Mouse (Mus musculus) kidney, adult 2 months (tissue): ENCODE measurements around the gene Bcl2a1c. TPM values are rescaled to one million over a fixed set of nuclear protein-coding genes. Genes with fewer than 3 reads are reported as not detected.
A peak's percentile ranks its signal among the peaks of the same experiment; 100 is the strongest.
"Not testable (repeated sequence)": the region's sequence is repeated elsewhere in the genome, so short reads cannot be mapped to it uniquely, and the experiment has no call there.

Experiments used
- DNase-seq: peaks from one replicate; pipeline ENCODE4 v3.0.0; 2021
- H3K27ac ChIP-seq: fragments of 200-500 bp; 2 replicates; pipeline ENCODE4 v1.5.1; 2012; ENCODE audit warnings: low read depth, low read length, control low read depth, inconsistent platforms; ENCODE audit not compliant: insufficient read depth
- H3K27me3 ChIP-seq: fragments of 200-500 bp; replicated peaks from 2 replicates; pipeline ENCODE4 v1.6.1; 2012; ENCODE audit warnings: mild to moderate bottlenecking, moderate library complexity, low read length, inconsistent platforms; ENCODE audit not compliant: control insufficient read depth, insufficient read depth
- H3K36me3 ChIP-seq: fragments of 200-500 bp; 2 replicates; pipeline ENCODE4 v1.6.1; 2012; ENCODE audit warnings: mild to moderate bottlenecking, moderate library complexity, low read length, inconsistent platforms; ENCODE audit not compliant: control insufficient read depth, insufficient read depth
- H3K4me1 ChIP-seq: fragments of 200-500 bp; 2 replicates; pipeline ENCODE4 v1.6.1; 2011; ENCODE audit warnings: low read length; ENCODE audit not compliant: control insufficient read depth, insufficient read depth
- H3K4me3 ChIP-seq: fragments of 200-500 bp; 2 replicates; pipeline ENCODE4 v1.5.1; 2011; ENCODE audit warnings: mild to moderate bottlenecking, low read depth, low read length, control low read depth; ENCODE audit not compliant: insufficient read depth
- CTCF ChIP-seq: fragments of 200-500 bp; conservative IDR thresholded peaks from 2 replicates; pipeline ENCODE4 v1.5.1; 2011; ENCODE audit warnings: low read depth, mild to moderate bottlenecking, control low read depth, low read length, moderate library complexity, mixed read lengths; ENCODE audit not compliant: insufficient read depth, insufficient read length
- POLR2A ChIP-seq: fragments of 200-500 bp; IDR thresholded peaks from one replicate; pipeline ENCODE4 v1.6.1; 2011; ENCODE audit warnings: low read depth, low read length, control low read depth
- WGBS: fragments of 180-500 bp; shearing (Covaris S2); methylation state at CpG from one replicate; pipeline ENCODE4 v1.1.7; 2018; 5-methylcytosine and 5-hydroxymethylcytosine counted together
- polyA plus RNA-seq: library from polyadenylated mRNA; depleted of rRNA; stranded (reverse); fragments of >200 nt; gene quantifications from 2 replicates; pipeline ENCODE4 v1.2.3, GENCODE M21; 2012; rRNA removed

The Bcl2a1c gene
- not detected in 2 replicates for polyA plus RNA-seq

DNA sequence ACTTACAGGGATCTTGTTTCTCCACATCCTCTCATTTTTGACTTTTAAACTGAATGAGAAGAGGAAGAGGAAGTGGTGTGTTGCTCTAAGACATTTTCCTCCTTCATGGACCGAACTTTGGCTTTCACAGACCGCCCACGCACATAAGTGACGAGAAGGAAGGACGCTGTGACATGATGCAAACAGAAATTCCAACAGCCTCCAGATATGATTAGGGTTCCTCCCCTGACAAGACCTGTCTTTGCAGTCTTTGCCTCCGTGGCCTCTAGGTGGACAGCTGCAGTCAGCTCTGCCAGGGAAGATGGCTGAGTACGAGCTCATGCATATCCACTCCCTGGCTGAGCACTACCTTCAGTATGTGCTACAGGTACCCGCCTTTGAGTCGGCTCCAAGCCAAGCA is at the start of gene Bcl2a1c:
Gene Bcl2a1c (plus strand): TSS at position 281 of the 400 bp plus-strand sequence.
- not testable (repeated sequence) for H3K27ac ChIP-seq, H3K27me3 ChIP-seq, H3K4me3 ChIP-seq, H3K4me1 ChIP-seq, DNase-seq, H3K36me3 ChIP-seq
- WGBS = 51% methylated on average over 9 of the region's 9 CpGs

DNA sequence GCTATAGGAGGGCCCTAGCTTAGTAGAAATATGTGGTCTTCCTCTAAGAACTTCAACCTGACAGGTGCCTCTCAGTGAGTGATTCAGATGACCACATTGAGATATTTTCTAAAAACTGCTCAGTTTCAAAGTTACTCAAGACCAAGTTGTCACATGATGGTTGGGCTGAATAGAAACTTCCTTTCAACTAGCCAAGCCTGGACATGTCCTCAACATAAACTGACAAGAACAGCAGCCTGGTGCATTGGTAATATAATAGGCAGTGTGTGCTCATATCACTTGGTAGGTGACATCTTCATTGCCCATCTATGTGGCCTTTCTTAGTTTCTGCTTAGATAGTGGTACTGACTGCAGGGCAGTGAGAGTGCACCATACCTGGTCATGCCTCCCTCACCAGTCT is 24.0 kb upstream of the Bcl2a1c start:
- not testable (repeated sequence) for DNase-seq, H3K27me3 ChIP-seq, H3K4me3 ChIP-seq, H3K36me3 ChIP-seq, H3K27ac ChIP-seq, H3K4me1 ChIP-seq

DNA sequence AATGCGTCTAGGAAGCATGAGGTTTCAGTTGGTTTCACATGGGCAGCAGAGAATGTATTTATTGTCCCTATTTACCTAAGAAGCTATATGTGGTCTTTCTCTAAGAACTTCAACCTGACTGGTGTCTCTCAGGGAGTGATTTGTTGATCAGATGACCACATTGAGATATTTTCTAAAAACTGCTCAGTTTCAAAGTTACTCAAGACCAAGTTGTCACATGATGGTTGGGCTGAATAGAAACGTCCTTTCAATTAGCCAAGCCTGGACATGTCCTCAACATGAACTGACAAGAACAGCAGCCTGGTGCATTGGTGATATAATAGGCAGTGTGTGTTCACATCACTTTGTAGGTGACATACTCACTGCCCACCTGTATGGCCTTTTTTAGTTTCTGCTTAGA is 18.2 kb upstream of the Bcl2a1c start:
- 61% methylated on average over 2 of the region's 2 CpGs for WGBS
- not testable (repeated sequence) for H3K4me1 ChIP-seq, H3K27me3 ChIP-seq, DNase-seq, H3K36me3 ChIP-seq, H3K27ac ChIP-seq, H3K4me3 ChIP-seq

DNA sequence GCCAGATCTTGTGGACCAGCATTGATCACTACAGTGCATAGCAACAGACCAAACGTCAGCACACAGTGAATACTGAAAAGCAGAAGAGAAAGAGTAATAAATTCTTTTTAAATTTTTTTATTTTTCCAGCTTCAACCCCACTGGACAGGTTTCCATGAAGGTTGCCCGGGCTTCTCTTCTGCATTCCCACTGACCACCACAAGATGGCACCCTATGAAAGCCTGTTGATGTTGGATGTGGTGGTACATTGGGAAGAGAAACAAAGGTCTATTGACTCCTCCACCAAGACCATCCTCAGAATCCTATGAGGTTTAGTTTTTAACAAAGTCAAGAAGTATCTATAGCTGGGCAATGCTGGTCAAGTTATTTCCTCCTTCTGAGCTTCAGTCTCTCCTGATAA is 11.9 kb upstream of the Bcl2a1c start:
- Histone ChIP-seq H3K4me3 (no peak overlapping the region), H3K36me3 (no peaks in the 10 kb centered on the region), H3K4me1 (no peaks in the 10 kb centered on the region), H3K27ac (no peak overlapping the region), H3K27me3 (no peaks in the 10 kb centered on the region)
- DNase-seq = peak; percentile 70
- WGBS = 1% methylated on average over 2 of the region's 2 CpGs
- TF ChIP-seq POLR2A = no peak
- peak; percentile 51 for TF ChIP-seq CTCF

DNA sequence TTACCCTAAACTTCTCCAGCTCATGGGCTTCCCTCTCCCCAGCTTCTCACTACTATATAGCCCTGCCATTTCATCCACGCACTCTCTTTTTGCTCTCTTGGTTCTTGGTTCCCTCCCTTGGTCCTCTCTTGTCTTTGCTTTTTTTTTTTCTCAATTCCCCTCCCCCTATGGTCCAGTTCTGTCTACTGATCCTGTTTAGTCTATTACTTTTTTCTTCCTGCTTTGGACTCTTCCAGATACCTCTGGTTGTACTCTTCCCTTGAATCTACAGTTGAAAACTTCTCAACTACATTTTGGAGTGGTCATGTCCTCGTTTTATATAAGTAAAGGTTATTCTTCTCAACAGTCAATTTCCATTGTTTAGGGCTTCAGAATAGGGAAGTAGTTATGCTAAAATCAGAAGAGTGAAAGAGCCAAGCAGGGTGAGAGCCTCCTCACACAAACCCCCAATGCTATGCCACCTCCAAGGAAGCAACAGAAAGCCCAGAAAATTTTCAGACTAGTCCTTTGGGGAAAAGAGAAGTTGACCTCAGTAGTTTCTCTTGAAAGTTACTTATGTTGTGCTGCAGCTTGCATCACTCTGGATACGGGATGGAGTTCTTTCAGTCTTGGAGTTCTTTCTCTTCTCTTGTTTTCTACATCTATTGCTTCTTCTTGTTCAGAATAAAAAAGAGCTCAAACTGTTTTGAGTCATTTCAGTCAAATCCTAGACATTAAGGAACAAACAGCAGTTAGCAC is 3.8 kb upstream of the Bcl2a1c start:
- Histone ChIP-seq H3K4me1 (no peaks in the 10 kb centered on the region), H3K27me3 (no peaks in the 10 kb centered on the region), H3K4me3 (no peak overlapping the region), H3K36me3 (no peaks in the 10 kb centered on the region), H3K27ac (no peak overlapping the region)
- TF ChIP-seq CTCF = no peak
- no peak for TF ChIP-seq POLR2A
- WGBS = 71% methylated on average over 3 of the region's 3 CpGs
- no peak for DNase-seq

DNA sequence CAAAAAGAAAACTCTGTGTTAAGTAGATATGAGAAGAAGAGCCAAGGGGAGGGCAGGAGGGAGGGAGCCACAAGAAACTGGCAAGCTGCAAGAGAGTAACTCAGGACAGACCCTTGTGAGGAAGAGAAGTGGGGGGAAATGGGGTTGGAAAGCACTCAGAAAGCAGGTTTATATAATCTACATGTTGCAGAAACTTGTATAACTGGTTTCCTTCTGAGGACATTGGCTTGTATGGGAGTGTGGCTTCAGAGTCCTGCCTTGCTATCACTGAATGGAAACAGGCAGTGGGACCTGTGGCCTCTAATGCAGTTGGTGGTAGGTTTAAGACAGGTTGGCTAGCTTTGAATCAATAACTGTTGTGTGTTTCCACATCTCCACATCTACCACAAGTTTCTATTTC is 1.6 kb upstream of the Bcl2a1c start:
- DNase-seq, H3K36me3 ChIP-seq, H3K4me3 ChIP-seq, H3K27me3 ChIP-seq, H3K27ac ChIP-seq, H3K4me1 ChIP-seq: not testable (repeated sequence)

DNA sequence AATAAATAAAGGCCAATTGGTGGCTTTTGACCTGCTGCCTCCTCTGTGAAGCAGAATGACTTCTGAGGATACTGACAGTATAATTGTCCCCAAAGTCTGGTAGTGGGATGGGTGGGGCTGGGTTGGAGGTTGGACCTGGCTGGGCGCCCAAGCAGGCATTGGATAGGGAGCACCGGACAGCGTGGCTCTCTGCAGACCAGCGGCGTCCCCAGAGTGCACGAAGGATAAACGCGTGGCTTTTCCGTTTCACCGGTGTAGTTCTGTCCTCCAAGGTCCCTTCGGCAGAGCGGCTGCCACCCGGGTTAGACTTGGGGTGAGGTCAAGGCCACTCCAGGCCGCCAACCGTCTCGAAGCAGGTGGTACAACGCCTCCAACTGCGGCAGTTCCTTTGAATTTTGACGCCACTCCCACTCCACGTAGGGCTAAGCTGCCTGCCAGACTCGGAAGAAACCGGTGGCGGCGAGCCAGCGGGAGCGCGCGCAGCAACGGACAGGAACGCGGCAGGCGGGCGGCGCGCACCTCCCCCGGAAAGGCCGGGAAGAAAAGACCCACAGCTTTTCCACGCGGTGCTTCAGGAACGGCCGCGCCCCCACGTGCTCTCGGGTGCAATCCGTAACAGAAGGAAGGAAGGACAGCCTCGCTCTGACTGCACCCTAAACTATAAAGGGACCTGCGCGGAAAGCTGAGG is 38.0 kb downstream of the Bcl2a1c start:
- H3K27me3 ChIP-seq = no peaks in the 10 kb centered on the region
- WGBS = under 1% methylated on average over 48 of the region's 48 CpGs
- TF ChIP-seq POLR2A (no peak), CTCF (no peak)
- no peak overlapping the region for H3K27ac ChIP-seq
- DNase-seq = peak; percentile 92
- 0 out of 2 replicates have a peak, but pooled peaks cover 3% of the 10 kb centered on the region for H3K4me1 ChIP-seq
- no peaks in the 10 kb centered on the region for H3K36me3 ChIP-seq
- H3K4me3 ChIP-seq = peak overlapping the region; percentile 55

DNA sequence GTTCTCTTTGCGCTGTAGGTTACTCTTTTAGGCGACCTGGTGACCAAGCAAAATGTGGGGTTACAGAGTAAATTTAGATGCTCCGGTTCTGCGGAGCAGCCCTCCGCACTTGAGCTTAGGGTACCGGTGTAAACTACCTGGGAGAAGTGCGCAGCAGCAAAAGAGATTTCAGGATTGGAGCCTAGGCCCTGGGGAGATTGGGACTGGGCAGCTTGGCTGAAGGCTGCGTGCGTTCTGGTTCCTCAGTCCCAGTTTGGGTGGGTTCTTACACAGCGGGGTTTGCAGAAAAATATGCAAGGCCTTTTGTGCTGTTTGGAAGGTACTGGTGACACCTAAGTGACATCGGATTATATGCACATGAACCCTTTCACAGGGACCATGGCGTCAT is 38.5 kb downstream of the Bcl2a1c start:
- WGBS = 28% methylated on average over 12 of the region's 12 CpGs
- Histone ChIP-seq H3K27me3 (no peaks in the 10 kb centered on the region), H3K4me3 (peak overlapping the region; percentile 55), H3K27ac (no peak overlapping the region), H3K36me3 (no peaks in the 10 kb centered on the region), H3K4me1 (0 out of 2 replicates have a peak, but pooled peaks cover 3% of the 10 kb centered on the region)
- no peak for DNase-seq
- TF ChIP-seq CTCF = no peak
- no peak for TF ChIP-seq POLR2A

DNA sequence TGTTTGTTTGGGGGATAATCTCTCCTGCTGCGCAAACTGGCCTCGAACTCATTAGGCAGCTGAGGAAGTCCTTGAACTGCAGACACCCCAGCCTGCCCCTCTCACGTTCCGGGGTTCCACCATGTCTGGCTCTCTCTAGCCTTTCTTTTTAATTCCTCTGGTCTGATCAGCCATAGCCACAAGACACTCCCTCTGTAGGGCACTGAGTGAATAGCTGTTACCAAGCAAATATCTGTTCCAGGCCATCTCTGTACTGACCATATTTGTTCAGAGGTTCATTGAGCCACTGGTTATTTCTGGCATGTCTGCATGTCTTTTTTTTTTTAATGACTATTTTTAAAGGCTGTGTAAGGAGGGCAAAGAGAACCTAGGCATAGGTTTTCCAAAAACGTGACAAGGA is 39.5 kb downstream of the Bcl2a1c start:
- DNase-seq = peak; percentile 35
- WGBS = 65% methylated on average over 5 of the region's 5 CpGs
- H3K36me3 ChIP-seq, H3K27me3 ChIP-seq, H3K27ac ChIP-seq, H3K4me1 ChIP-seq, H3K4me3 ChIP-seq: not testable (repeated sequence)

DNA sequence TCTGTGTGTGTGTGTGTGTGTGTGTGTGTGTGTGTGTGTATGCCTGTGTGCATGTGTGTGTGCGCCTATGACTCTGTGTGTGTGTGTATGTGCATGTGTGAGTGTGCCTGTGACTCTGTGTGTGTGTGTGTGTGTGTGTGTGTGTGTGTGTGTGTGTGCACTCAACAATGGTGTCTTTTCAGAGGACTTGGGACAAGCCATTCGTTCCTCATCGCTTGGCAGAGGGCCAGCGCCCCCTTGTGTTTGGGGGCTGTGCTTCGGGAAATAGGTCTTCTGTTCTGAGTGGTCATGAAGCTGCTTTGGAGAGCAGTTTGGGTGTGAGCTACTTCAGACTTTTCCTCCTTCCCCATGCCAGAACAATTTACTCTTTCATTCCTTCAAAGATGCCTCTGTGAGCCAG is 41.8 kb downstream of the Bcl2a1c start:
- not testable (repeated sequence) for DNase-seq, H3K4me1 ChIP-seq, H3K27ac ChIP-seq, H3K36me3 ChIP-seq, H3K27me3 ChIP-seq, H3K4me3 ChIP-seq
- 35% methylated on average over 5 of the region's 5 CpGs for WGBS
